Mouse (Mus musculus): ENCODE measurements around the gene Zfp296.
A peak's percentile ranks its signal among the peaks of the same experiment; 100 is the strongest.

Zfp296 gene

DNA sequence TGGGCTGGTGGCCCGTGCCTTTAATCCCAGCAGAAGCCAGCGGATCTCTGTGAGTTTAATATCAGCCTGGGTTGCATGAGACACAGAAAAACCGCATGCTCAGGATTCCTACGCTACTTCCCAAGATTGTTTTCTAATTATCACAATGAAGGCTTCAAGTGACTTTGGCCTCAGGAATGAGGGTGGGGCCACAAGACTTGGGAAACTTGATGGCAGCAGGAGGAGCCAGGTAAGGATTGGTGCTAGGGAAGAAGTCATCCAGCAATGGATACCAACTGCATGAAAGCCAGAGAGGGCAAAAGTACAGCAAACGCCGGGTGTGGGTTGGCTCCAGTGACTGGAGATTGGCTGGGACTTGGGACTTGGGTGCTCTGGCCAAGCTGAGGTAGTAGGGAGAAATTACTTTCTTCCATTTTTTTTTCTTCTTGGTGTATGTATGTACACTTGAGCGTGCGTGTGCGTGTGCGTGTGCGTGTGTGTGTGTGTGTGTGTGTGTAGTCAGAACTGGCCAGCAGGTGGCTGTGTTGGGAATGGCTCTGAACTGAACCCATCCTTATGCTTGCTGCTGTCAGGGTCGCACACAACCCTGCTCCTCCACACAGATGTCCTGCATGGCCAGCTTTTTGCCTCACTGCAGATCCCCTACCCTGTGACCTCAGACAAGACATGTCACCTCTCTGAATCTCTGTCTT is 32.7 kb downstream of the Zfp296 start:
- no peak for DNase-seq

DNA sequence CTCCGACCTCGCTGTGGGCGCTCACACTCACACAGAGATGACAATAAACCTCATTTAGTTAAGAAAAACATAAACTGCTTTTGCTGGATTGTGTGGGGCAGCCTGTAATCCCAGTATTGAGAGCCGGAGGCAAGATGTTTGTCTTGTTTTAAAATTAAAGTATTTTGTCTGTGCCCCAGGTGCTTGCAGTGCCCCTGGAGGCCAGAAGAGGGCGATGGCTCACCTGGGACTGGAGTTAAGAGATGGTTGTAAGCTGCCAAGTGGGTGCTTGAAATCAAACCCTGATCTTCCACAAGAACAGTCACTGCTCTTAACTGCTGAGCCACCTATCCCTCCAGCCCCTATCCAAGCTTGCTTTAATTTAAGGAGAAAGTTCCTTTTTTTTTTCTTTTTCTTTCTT is 33.9 kb downstream of the Zfp296 start:
- no peak for DNase-seq

- no peak for DNase-seq
Measured at GRCm38 (mm10) chr7:19615036-19615577, 38.0 kb downstream of the Zfp296 start.

DNA sequence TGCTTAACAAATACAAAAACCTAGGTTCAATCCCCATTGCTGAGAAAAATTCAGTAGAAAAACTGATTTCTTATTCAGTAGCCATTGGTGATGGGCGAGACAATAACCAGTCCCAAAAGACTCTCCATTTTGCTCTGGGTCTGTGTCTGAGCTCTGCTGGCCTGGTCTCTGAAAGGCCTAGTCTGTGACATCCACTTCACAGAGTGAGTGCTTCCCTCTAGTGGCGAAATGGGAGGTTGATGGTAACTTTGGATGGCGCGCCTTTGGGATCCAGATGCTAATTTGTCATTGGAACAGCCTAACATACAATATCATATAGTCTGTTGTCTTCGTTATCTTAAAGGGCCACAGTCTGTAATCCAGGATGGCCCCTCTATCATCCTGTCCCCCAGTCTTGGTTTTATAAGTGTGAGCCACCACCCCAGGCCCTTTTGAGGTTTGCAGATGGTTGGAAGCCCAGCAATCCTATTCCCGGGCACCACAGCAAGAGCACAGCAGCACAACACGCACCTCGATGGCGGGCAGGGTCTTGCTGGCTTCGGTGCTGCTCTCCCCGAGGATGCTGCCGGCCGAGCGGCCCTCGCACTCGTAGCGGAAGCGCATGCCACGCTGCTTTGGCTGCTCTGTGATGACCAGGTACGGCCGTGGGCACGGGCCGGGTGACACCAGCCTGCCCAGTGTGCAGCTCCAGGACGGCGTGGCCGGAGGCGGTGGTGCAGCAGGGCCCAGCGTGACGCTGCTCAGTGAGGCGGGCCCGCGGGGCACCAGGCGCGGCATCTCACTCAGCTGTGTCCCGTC is 42.1 kb downstream of the Zfp296 start:
- peak; percentile 69 for DNase-seq

DNA sequence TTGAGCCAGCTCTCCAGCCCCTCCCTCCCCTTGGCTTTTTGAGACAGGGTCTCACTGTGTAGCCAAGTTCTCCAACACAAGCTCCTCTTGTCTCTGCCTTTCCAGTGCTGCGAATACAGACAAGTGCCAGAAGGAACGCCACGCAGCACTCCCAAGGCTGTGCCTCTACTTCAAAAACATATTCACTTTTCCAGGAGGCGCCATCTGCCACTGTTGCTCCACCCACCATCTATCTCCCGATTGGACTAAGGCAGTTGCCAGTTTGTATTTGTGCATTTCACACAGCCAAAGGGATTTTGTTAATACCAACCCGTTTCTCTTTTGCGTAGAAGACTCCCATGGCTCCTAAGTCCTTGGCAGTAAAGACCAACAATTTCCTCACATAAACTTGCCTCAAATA is 43.7 kb downstream of the Zfp296 start:
- DNase-seq = no peak

DNA sequence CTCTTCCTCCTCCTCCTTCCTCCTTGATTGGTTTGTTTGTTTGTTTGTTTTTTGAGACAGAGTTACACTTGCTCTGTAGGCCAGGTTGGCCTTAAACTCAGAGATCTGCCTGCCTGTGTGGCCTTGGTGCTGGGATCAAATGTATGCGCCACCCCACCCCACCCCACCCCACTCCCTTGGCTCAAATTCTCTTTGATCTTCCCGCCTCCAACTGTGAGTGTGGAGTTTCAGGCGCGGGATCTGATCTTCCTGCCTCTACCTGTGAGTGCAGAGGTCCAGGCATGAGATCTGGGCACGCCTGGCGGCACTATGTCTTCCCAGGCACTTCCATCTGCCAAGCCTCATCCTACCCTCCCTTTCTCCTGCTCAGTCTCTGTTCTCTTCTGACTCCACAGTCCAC is 45.2 kb downstream of the Zfp296 start:
- DNase-seq = no peak

GRCm38 (mm10) chr7:19623433-19623832 is 46.3 kb downstream of the Zfp296 start:
- DNase-seq = no peak

DNA sequence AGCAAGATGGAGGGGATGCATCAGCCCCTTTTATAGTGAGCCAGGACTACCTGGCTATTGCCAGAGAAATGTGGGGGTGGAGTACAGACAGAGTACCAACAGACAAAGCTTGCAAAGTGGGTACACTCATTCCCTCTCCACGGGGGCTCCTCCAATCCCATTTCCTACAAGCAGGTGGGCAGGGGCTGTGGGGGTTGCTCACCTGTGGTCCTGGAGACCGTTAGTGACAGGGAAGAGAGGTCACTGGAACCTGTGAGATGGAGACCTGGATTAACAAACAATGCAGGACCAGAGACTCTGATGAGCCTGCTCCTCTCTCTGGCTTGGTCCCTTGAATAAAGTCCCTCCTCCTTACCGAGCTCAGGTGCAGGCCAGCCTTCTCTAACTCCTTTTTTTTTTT is 50.6 kb downstream of the Zfp296 start:
- DNase-seq = peak; percentile 14

DNA sequence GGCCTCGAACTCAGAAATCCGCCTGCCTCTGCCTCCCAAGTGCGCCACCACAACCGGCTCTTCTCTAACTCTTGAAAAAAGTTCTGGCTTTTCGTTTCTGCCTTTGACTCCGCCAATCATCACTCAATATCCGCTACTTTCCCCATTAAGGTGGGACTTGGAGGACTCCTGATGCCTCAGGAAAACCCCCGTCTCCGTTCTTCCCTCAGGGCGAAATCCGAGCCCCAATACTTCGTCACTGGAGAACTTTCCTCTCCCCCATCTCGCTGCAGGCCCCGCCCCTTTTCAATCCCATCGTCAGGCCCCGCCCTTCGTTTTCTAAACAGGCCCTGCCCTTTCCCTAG is 51.1 kb downstream of the Zfp296 start:
- no peak for DNase-seq

- peak; percentile 96 for DNase-seq
Measured at GRCm38 (mm10) chr7:19628536-19629360, 51.7 kb downstream of the Zfp296 start.

GRCm38 (mm10) chr7:19629361-19629734 is 52.3 kb downstream of the Zfp296 start, which contains the start of gene Relb:
Gene Relb, minus strand, starts transcription at chr7:19629438.
- DNase-seq = peak; percentile 92
